ENCODE assay signal across 8 mouse cellular contexts in genomic region chr1:74110932-74111695, GRCm38 (mm10). TPM values are rescaled to one million over a fixed set of nuclear protein-coding genes. Genes with fewer than 3 reads are reported as not detected.
DNase-seq lines count a peak whose midpoint lies in the region; ATAC-seq and TF ChIP-seq lines count a peak whose summit lies in the region.

No protein-coding gene starts in this region.

- H3K9me3 ChIP-seq in heart, embryonic 11.5 days (replicated peaks; ENCODE audit: control insufficient read depth, low read length), result no peaks in the 10 kb centered on the region
- H3K9me3 ChIP-seq in embryonic facial prominence, embryonic 12.5 days, result no peaks in the 10 kb centered on the region

- intact Hi-C loops in heart, postnatal 36 days (cut with DNase I), result no loop called here

- DNase-seq in heart, postnatal 36 days, result no peak
- peak; percentile 54 for DNase-seq in kidney, adult 18-20 months
- DNase-seq in gastrocnemius, adult 8-10 months (ENCODE audit: low spot score in 2 of 2), result no peak
- DNase-seq in spleen, adult 12 weeks (ENCODE audit: low spot score), result no peak
- no peak for DNase-seq in adrenal gland, postnatal 25 days

- H3K27ac ChIP-seq in heart, embryonic 11.5 days (ENCODE audit: low read depth, low read length), result no peak overlapping the region
- peak overlapping the region; percentile 66 for H3K27ac ChIP-seq in embryonic facial prominence, embryonic 12.5 days

- H3ac ChIP-seq in myocyte (ENCODE audit: control insufficient read depth, insufficient read length), result no peak overlapping the region

- H3K4me2 ChIP-seq in heart, embryonic 11.5 days, result no peak overlapping the region
- H3K4me2 ChIP-seq in embryonic facial prominence, embryonic 12.5 days (replicated peaks), result peak overlapping the region; percentile 17
- peak overlapping the region; percentile 1 for H3K4me2 ChIP-seq in myocyte (ENCODE audit: low read depth)

- H3K79me2 ChIP-seq in myocyte (ENCODE audit: control insufficient read depth, insufficient read depth), result no peaks in the 10 kb centered on the region

- peaks cover 2% of the 10 kb centered on the region; the same call in 1 of the 2 replicates for H3K27me3 ChIP-seq in heart, embryonic 11.5 days (ENCODE audit: control insufficient read depth, insufficient read depth, low read length)
- 0 out of 2 replicates have a peak, but pooled peaks cover 2% of the 10 kb centered on the region for H3K27me3 ChIP-seq in embryonic facial prominence, embryonic 12.5 days
- no peaks in the 10 kb centered on the region for H3K27me3 ChIP-seq in myocyte (ENCODE audit: control insufficient read depth, insufficient read depth, insufficient read length)

- H3K4me1 ChIP-seq in heart, embryonic 11.5 days (ENCODE audit: control insufficient read depth, insufficient read depth, low read length), result peaks cover 16% of the 10 kb centered on the region
- H3K4me1 ChIP-seq in embryonic facial prominence, embryonic 12.5 days, result peaks cover 22% of the 10 kb centered on the region

- no peak overlapping the region for H3K4me3 ChIP-seq in heart, embryonic 11.5 days (ENCODE audit: low read depth, low read length)
- no peak overlapping the region for H3K4me3 ChIP-seq in embryonic facial prominence, embryonic 12.5 days
- no peak overlapping the region for H3K4me3 ChIP-seq in myocyte

- 18% methylated on average over 8 of the region's 8 CpGs for WGBS in heart, embryonic 11.5 days (ENCODE audit: insufficient replicate concordance)
- WGBS in embryonic facial prominence, embryonic 12.5 days, result 6% methylated on average over 8 of the region's 8 CpGs

- TF ChIP-seq POLR2A in myocyte (IDR thresholded peaks at IDR 0.05; ENCODE audit: insufficient read length, low read depth), result no peak

- no peak overlapping the region for H3K9ac ChIP-seq in heart, embryonic 11.5 days (ENCODE audit: low read depth, low read length)
- H3K9ac ChIP-seq in embryonic facial prominence, embryonic 12.5 days, result no peak overlapping the region

- 0 out of 2 replicates have a peak, but pooled peaks have one; percentile 41 for ATAC-seq in heart, embryonic 11.5 days (replicated peaks; ENCODE audit: insufficient number of reproducible peaks, low FRiP score, low TSS enrichment)
- peak; percentile 53; the same call in 1 of the 2 replicates for ATAC-seq in embryonic facial prominence, embryonic 12.5 days (ENCODE audit: insufficient number of reproducible peaks, insufficient read depth, low FRiP score, low TSS enrichment)

- no peaks in the 10 kb centered on the region for H3K36me3 ChIP-seq in heart, embryonic 11.5 days (ENCODE audit: control insufficient read depth, insufficient read depth, low read length)
- no peaks in the 10 kb centered on the region for H3K36me3 ChIP-seq in embryonic facial prominence, embryonic 12.5 days
- no peaks in the 10 kb centered on the region for H3K36me3 ChIP-seq in myocyte (ENCODE audit: control insufficient read depth, insufficient read depth)

TF ChIP-seq in myocyte, 11 proteins besides CTCF, POLR2A, EP300 and RAD21:
- TF ChIP-seq USF1 (IDR thresholded peaks at IDR 0.05; ENCODE audit: low read depth), result no peak
- no peak for TF ChIP-seq E2F4 (IDR thresholded peaks at IDR 0.05; ENCODE audit: insufficient read depth)
- TF ChIP-seq MYOD1 (IDR thresholded peaks at IDR 0.05; ENCODE audit: control insufficient read depth in 1 of 3, insufficient read length in 2 of 3, low read depth in 2 of 3), result peak in 2 of 3 experiments; percentile 23 to 24
- TF ChIP-seq TCF12 (IDR thresholded peaks at IDR 0.05; ENCODE audit: insufficient read depth, poor library complexity, severe bottlenecking), result no peak
- no peak for TF ChIP-seq CEBPB (IDR thresholded peaks at IDR 0.05; ENCODE audit: insufficient read depth, poor library complexity, severe bottlenecking)
- no peak for TF ChIP-seq SRF (IDR thresholded peaks at IDR 0.05; ENCODE audit: control insufficient read depth, insufficient read length, low read depth)
- TF ChIP-seq POLR2AphosphoS2 (IDR thresholded peaks at IDR 0.05; ENCODE audit: insufficient read length, low read depth), result no peak
- TF ChIP-seq MYOG (IDR thresholded peaks at IDR 0.05; ENCODE audit: control insufficient read depth in 1 of 3, insufficient read depth in 1 of 3, insufficient read length in 2 of 3, low read depth in 2 of 3), result peak in 1 of 3 experiments; percentile 34
- no peak for TF ChIP-seq MAX (IDR thresholded peaks at IDR 0.05; ENCODE audit: low read depth)
- TF ChIP-seq REST (IDR thresholded peaks at IDR 0.05; ENCODE audit: insufficient read depth, insufficient read length), result no peak
- TF ChIP-seq TCF3 (IDR thresholded peaks at IDR 0.05; ENCODE audit: insufficient read length, low read depth), result no peak

RNA-seq across cellular contexts. Expression of gene Tns1, which starts 13.1 kb away (rescaled TPM):
- polyA plus RNA-seq in heart, embryonic 11.5 days (2014; fragmentation: Nextera tagmentation; extraction: Ambion mirVana), result 71.9 and 75.6 TPM in 2 replicates
- 100 to 1,000 TPM; 672 to 786 TPM for total RNA-seq in heart, postnatal 36 days (2021)
- 38.8 and 39.4 TPM in 2 replicates for polyA plus RNA-seq in embryonic facial prominence, embryonic 12.5 days (2016; fragmentation: Nextera tagmentation; extraction: Ambion mirVana)
- 111 TPM for polyA plus RNA-seq in myocyte (2012; fragmentation: generic; extraction: Trizol)
- 100 to 1,000 TPM; 217 to 331 (median 279) TPM for total RNA-seq in gastrocnemius, adult 8-10 months (2022)
- 270 and 436 TPM in 2 replicates for total RNA-seq in adrenal gland, postnatal 25 days (2021)

RNA-seq across cellular contexts. Expression of gene Rufy4, which starts 14.2 kb away (rescaled TPM):
- polyA plus RNA-seq in heart, embryonic 11.5 days (2014; fragmentation: Nextera tagmentation; extraction: Ambion mirVana), result 0.21 and 0.39 TPM in 2 replicates
- total RNA-seq in heart, postnatal 36 days (2021), result 1 to 10 TPM in 1 of 2 experiments, under 1 TPM in 1; 0.69 to 1.2 TPM
- 0.22 and 0.26 TPM in 2 replicates for polyA plus RNA-seq in embryonic facial prominence, embryonic 12.5 days (2016; fragmentation: Nextera tagmentation; extraction: Ambion mirVana)
- polyA plus RNA-seq in myocyte (2012; fragmentation: generic; extraction: Trizol), result not detected
- total RNA-seq in gastrocnemius, adult 8-10 months (2022), result not detected
- 2.2 and 2.3 TPM in 2 replicates for total RNA-seq in adrenal gland, postnatal 25 days (2021)

RNA-seq across cellular contexts. Expression of gene Cxcr2, which starts 42.7 kb away (rescaled TPM):
- 0.07 TPM in 1 of 2 replicates, not detected in the other for polyA plus RNA-seq in heart, embryonic 11.5 days (2014; fragmentation: Nextera tagmentation; extraction: Ambion mirVana)
- under 1 TPM; 0.16 to 0.17 TPM for total RNA-seq in heart, postnatal 36 days (2021)
- 0.08 and 0.10 TPM in 2 replicates for polyA plus RNA-seq in embryonic facial prominence, embryonic 12.5 days (2016; fragmentation: Nextera tagmentation; extraction: Ambion mirVana)
- not detected for polyA plus RNA-seq in myocyte (2012; fragmentation: generic; extraction: Trizol)
- total RNA-seq in gastrocnemius, adult 8-10 months (2022), result not detected
- total RNA-seq in adrenal gland, postnatal 25 days (2021), result not detected in 2 replicates
